Mouse (Mus musculus): ENCODE measurements around the gene Krt27.

DNA sequence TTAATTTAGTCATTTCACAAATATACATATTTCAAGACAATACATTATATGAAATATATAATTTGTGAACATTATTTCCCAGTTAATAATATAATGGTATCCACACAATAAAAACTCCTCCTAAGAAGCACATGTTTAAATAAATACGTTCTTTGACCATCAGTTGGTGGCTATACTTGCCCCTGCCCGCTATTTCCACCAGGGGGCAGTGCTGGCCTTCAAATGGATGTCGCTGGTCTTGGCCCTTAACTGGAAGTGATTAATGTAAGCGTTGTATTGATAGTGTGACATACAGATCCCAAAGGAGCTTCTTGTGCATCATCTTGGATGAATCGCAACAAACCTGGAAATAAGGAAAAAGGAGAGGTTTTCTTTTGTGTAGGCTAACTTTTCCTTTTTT is 28.7 kb upstream of the Krt27 start:
- TF ChIP-seq POLR2A (IDR thresholded peaks at IDR 0.05; ENCODE audit: borderline replicate concordance, extremely low read depth, insufficient read depth, insufficient read length, poor library complexity, severe bottlenecking) = no peak
- peak; percentile 87 for TF ChIP-seq CTCF (IDR thresholded peaks at IDR 0.05; ENCODE audit: borderline replicate concordance, extremely low read depth, insufficient read depth, insufficient read length)
